Mouse (Mus musculus): ENCODE data around the gene Chmp5.
"Not testable (repeated sequence)": the region's sequence is repeated elsewhere in the genome, so short reads cannot be mapped to it uniquely, and the experiment has no call there.

The Chmp5 gene

DNA sequence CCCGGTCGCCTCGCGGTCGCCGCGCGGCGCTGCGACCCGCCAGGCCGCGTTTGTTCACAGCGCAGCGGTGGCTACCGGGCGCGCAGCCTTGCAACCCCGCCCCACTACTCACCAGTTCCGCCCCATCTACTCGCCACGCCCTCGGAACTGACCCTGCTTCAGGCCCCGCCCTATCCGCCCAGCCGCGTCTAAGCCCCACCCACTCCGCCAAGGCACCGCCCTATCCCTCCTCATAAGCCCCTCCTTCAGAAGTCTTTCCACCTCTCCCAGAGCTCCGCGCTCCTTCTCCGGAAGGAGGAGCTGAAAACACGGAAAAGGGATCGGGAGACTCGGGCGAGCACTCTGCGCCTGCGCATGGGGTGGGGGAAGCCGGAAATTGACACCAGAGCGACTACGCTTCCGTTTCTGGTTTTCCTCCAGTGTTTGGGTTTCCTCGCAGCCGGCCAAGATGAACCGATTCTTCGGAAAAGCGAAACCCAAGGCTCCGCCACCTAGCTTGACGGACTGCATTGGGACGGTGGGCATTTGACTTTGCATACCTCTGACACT, at the start of gene Chmp5, which contains the start of gene Bag1:
TSS of gene Chmp5 (plus strand) at position 248 of the 549 bp plus-strand sequence.
TSS of gene Bag1 (minus strand) at position 135 of the 549 bp plus-strand sequence.
- DNase-seq, result peak; percentile 99

DNA sequence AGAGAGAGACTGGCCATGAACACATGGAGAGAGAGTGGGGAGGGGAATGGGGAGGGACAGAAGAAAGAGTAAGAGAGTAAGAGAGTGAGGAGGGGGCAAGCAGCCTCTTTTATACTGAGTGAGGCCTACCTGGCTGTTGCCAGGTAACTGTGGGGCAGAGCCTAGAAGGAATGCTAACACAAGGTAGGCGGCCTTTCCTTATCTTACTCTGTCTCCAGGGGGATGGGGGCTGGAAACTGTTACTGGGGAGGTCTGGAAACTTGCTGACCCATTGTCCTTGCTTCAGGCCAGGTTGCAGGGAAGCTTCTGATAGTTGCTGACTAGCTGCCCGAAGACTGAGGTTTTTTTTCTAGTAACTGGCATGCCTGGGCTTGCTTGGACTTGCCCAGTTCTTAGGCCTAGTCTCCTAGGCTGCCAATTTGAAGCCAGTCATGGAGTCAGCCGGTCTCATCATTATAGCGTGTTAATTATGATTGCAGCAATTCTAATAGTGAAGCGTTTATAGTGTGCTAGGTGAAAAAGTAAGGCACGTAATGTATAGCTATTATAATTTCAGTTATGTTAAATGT, 49.6 kb upstream of the Chmp5 start:
- DNase-seq, result no peak

DNA sequence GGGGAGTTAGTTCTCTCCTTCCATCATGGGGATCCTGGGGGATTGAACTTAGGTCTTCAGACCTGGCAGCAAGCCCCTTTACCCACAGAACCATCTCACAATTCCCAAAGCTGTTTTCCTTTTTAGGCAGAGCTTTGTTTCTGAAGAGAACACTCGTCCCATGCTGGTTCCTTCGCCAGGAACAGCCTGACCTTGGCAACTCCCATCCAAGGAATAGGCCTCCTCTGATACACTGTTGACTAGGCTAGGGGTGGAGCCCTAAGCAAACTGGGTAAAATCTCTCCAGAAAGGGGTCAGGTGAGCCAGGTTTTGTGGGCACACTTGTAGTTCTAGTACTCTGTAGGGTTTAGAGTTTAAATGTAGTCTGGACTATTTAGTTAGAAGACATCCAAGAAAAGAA, 48.9 kb upstream of the Chmp5 start:
- no peak for DNase-seq

DNA sequence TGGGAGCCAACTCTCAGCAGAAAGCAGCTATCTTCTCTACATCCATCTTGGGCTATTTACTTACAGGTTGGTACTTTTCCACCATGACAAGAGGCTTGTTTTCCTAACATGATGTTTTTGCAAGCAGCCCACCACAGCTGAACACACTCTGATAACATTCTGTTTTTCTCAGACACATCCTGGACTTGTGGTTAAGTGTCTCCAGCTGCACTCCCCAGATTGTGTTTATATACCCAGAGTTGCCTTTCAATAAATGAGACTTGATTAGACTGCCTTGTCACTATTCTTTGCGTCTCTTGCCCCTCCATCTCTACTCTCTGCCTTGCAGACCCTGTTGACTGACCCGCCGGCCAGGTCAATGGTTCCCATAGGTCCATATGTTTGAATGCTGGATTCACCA, 48.1 kb upstream of the Chmp5 start:
- no peak for DNase-seq

DNA sequence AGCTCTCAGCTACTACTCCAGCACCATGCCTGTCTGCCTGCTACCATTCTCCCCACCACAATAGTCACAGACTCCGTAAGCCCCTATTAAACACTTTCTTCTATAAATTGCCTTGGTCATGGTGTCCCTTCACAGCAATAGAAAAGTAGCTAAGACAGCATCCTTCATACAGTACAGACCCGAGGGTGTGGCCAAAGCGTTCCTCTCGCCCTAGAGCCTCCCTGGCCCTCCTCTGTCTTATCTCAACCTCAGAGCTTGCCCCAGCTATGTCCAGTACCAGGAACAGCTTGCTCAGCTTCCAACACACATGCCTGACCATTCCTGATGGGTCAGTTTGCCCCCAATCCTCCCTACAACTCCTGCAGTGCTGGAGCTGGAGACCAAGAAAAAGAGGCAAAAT, 47.6 kb upstream of the Chmp5 start:
- no peak for DNase-seq

DNA sequence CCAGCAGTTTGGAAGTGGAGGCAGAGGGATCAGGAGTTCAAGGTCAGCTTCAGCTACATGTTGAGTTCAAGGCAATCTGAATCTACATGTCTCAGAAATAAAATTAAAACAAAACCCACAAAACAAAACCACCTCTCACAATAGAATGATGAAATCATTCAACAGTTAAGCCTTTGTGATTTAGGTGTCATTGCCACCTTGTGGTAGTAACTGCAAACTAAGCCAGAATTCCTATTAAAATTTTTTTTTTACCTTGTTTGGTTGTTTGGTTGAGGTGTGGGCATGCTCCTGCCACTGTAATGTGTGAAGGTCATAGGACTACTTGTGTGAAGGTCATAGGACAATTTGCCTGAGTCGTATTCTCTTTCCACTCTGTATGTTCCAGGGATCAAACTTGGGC, 41.9 kb upstream of the Chmp5 start:
- peak; percentile 19 for DNase-seq

DNA sequence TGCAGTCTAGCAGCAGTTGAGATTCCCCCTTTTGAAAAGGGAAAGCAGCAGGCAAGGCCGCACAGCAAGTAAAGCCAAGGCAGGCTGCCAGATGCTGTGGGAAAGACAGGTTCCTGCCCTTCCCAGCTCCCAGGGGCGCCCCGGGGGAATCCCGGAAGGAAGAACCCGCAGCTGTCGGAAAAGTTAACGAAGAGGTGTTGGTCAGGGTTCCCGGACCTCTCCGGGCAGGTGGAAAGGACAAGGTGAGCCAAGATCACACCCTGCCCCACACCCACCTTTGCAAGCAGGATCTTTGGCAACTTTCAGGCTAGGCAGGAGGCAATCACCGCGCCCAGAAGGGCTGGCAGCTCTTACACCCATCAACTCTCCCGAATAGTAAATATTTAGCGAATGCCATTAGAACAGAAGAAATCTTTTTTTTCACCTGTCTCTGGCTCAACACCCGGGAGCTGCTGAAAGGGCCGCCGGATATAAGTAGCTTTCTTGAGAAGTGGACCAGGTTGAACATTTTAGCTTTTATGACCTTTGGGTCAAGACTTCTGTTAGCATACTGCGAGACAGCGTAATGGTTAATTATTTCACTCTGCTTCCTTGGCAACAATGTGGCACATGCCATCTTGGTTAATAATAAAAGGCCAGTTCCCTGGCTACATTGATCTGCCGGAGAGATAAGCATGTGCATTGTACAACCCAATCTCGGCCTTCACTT, 39.8 kb upstream of the Chmp5 start:
- no peak for DNase-seq

DNA sequence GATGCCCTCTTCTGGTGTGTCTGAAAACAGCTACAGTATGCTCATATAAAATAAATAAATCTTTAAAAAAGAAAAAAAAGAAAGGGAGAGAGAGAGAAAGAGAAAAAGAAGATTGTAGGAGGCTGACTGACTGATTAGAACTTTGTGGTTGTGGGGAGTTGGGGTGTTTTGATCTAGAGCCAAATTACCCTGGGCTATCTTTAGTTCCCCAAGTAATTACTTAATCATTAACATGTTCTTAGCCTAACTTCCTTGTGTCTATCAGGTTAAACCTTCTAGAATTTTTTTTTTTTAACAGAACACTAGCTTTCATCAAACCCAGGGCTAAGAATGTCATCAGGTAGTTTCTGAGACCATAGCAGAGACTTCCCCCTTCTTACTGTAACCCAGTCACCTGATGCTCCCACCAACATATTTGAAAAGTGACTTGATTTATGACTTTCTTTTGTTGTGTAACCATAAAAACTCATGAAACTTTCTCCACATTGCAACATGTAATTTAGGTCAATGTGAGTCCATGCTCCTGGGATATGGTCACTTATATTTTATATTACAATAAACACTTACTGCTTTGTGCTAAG, 33.8 kb upstream of the Chmp5 start:
- no peak for DNase-seq

DNA sequence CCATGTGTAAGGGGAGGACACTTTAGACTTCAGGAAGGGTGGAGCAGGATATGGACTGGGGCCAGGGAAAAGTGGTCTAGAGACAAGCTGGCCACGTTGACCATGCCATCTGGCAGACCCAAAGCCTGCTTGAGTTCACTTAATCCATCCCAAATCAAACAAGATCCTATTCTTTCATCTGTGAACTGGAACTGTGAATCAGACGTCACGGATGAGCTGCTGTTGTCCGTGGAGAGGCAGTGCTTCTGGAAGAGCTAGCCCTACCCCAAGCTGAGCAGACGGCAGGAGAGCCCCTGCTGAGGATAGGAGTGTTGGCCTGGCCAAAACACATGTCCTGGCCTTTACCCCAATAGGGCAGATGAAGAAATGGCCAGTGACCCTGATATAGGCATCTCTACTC, 32.3 kb upstream of the Chmp5 start:
- no peak for DNase-seq

DNA sequence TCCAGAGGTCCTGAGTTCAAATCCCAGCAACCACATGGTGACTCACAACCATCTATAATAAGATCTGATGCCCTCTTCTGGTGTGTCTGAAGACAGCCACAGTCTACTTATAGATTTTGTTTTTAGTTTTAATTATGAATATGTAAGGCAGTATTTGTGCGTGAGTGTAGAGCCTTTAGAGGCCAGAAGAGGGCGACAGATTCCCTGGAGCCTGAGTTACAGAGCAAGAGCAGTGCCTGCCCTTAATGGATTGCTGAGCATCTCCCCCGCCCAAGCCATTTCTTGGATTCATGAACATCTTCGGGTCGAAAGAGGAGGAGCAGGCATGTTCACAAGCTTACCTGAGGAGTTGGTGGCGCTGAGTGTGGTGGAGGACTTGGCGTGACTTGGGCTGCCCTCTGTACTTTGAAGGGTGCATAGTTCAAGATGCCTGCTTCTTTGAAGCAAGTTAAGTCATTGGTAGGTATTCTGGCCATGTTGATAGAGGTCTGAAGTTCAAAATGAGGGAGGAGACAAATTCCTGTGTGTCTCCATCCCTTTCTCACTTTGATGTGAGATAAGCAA, 31.5 kb upstream of the Chmp5 start:
- DNase-seq, result no peak

DNA sequence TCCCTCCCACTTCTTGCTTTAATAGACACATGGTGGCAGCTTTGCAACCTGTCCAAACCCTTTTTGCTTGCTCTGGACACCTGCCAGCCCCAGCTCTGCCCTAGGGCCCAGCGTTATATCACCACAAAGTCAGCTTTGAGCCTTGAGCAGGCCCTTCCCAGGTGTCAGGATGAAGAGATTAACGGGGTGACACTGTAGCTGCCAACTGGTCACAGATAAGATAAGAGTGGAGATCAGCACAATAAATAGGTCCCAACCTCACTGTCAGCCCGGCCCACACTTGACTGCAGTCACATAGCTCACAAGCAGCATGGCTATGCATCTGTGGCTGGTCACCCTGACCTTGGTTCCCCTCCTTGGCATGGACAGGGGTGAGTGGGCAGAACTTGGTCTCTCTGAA, 28.4 kb upstream of the Chmp5 start, which contains the start of gene Spink4:
TSS of gene Spink4 (plus strand) at position 268 of the 400 bp plus-strand sequence.
- no peak for DNase-seq

DNA sequence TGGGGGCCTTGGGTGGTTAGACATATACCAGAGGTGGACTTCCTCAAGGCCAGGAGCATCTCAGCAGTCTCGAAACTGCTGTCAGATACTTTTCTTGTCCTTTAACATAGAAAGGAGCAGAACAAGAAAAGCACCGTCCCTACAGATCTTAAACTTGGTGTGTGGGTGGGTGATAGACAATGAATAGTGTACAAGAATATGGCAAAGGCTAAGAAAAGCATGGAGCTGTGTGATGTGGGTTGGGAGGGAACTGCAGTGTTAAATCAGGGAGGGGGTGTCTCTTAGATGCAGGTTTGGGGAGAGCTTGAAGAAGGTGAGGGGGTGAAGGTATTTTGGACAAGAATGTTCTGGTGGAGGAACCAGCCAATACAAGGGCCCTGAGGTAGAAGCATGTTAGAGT, 27.6 kb upstream of the Chmp5 start:
- DNase-seq, result no peak

DNA sequence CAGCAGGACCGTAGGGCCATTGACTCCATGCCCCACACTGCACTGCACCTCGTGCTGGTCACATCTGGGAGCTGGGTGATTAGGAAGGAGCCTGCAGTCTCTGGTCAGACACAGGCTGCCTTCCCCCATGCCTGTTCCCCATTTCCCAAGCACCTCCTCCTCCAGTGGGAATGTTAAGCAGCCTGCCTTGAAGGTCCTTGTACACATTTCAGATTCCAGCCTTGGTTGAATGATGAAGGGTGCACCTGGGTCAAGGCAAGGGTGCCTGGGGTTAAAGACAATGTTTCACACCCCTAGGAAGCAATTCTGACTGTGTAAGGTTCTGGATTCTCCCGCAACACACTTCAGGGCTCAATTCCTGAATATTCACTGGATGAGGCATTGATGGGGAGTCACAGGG, 26.9 kb upstream of the Chmp5 start:
- no peak for DNase-seq

DNA sequence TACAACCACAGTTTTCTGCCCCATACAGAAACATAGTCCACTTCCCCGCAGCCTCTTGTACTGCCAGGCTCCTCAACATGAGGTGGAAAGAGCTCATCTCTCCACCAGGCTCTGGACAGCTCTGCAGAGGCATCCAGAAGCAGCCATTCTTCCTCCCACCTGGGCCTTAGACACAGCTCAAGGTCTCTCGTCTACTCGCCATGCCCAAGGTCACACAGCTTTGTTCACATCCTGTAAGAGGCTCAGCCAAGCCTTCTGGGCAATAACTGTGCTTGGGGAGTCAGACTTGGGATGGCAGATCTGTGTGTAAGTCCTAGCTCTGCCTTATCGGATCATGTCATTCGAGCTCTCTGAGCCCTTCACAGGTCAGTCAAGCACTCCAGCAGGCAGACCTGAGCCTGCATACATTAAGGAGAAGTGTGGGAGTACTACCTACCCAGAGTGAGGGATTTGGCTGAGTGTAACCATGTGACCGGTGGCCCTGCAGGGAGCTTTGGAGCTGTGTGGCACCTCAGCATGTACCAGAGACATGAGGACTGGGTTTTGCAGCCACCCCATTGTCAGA, 25.0 kb upstream of the Chmp5 start:
- DNase-seq, result no peak

DNA sequence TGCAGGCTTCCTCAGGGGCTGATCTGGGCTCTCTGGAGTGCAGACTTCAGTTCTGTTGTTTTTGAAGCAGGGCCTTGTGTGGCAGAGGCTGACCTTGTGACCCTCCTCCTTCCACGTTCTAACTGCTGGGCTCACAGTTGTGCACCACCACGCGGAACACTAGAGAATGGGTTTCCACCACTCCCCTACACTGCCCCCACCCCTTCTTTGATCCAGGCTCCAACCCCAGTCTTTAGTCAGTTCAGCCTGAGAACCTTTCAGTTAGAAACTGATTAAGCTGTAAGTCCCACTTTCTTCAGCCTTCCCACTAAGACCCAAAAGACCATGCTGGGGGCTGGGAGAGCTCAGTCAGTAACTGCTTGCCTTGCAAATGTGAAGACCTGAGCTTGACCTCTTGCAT, 22.6 kb upstream of the Chmp5 start:
- DNase-seq, result no peak

DNA sequence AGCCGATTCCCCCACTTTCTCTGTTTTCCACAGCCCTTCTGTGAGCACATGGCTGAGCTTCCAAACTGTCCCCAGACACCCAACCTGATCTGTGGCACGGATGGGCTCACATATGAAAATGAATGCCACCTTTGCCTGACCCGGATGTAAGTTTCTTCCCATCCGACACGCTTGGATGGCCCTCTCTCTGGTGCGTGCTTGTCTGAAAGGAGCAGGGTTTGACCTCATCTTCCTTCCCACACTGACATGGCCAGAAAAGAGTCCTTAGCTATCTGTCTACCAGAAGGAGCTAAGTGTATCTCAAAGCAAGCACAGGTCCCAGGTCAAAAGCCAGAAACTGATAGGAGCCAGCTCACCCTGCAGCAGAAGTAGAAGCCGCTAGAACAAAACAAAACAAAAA, 19.2 kb upstream of the Chmp5 start:
- DNase-seq, result no peak

DNA sequence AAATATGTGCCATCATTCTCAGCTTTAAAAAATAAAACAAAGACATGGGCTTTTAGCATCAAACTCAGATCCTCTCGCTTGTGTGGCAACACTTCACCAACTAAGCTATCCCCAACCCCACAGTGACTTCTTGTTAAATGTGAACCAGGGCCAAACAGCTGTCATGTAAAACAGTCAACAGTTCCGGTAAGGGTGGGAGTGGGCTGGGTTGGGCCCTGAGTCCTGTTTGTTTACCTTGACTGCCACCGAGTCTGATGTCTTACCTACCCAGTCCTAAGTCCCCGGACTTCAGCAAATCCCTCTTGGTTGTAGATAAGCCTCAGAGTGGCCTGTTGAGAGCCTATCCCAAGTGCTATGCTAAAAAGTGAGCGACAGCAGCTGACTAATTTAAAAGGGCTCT, 14.5 kb upstream of the Chmp5 start:
- DNase-seq, result no peak

DNA sequence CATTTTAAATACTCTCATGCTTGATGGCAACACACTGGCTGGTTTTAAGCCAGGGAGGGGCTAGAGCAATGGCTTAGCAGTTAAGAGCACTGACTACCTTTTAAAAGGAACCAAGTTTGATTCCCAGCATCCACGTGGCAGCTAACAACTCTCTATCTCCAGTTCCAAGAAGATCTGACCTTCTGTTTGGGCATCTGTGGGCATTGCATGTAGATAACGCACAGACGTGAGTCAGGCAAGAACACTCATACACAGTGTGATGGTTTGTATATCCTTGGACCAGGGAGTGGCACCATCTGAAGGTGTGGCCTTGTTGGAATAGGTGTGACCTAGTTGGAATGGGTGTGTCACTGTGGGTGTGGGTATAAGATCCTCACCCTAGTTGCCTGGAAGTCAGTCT, 13.8 kb upstream of the Chmp5 start:
- DNase-seq, result not testable (repeated sequence)

DNA sequence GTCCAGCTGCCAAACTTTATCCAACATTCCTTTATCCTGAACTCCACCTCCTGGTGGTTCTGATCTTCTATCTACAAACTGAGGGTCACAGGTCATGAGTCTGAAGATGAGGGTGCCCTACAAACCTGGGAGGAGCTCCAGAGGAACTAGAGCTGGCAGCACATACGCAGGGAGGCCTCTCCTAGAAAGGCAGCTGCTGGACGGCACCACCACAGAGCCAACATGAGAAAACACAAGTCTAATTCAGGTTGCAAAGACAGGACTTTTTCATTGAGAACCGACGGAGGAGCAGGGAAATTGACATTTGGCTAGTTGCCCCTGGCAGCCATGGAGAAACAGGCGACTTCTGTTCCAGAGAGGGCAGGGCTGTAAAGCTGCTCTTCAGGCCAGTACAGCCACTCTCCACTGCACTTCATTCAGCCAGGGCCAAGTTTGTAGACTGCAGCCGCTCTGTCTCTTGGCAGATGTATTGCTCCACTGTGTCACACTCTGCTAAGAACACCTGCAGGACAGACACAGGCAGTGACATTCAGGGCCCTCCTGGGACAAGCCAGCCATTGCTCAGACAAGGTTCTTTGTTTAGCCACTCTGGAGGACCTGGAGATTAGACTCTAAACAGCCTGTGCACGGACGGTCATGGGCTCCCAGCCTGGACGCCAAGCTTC, 11.9 kb upstream of the Chmp5 start:
- no peak for DNase-seq

DNA sequence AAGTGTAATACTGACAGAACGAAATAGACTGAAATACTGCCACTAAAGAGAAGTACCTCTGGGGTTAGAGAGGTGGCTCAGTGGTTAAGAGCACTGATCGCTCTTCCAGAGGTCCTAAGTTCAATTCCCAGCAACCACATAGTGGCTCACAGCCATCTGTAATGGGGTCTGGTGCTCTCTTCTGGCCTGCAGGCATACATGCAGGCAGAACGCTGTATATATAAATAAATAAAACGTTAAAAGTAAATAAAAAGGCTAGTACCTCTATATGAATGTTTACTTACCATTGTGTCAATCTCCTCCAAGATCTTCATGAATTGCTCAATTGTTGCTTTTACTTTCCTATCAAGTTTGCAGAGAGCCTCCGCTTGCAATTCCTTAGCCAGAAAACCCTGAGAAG, 9.4 kb upstream of the Chmp5 start:
- no peak for DNase-seq

DNA sequence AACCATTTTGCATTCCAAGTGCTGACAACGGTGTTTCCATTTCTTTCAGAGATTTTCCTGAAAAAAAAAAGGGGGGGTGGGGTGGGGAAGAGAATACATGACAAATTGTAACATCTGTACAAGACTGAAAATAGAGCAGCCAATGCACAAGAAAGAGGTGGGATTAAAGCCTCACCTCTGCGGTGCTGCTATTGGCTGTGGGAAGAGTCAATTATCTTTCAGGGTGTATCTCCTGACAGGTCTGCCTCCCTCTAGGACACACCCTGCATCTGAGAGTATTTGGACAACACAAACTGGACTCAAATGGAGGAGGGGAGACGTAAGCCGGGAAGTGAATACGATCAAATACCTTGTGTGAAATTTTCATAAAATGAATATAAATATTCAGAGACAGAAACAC, 4.6 kb upstream of the Chmp5 start:
- DNase-seq, result no peak

DNA sequence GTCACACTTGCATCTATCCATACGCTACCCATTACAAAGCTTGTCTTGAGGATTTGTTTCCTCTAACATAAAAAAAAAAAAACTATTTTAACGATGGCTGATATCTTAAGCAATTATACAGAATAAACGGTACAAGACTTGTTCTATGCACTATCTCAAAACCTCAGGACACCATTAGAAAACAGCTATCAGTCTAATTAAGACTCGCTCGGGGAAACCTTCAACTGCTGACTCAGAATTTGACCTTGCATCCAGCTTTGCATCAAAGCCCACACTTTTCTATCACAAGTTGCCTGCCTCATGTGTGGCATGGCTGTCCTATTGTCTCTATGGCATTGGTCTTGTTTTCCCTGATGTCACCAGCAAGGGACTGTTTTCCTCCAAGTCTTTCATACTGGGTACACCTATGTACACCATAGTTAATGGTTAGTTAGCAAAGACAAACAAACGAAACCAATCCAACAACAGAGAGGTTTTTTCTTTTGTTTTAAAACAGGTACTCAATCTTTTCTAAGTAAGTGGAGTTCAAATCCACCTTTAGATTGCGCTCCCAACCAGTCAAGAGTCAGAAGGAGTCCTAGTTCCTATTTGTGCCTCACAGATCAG, 1.6 kb upstream of the Chmp5 start:
- no peak for DNase-seq
